Mouse (Mus musculus): ENCODE results near the gene Abcc1. TPM values are rescaled to one million over a fixed set of nuclear protein-coding genes. Genes with fewer than 3 reads are reported as not detected.

Abcc1 gene
- total RNA-seq, 2 experiments from 2014 or later, result 24.4 to 28.4 TPM

DNA sequence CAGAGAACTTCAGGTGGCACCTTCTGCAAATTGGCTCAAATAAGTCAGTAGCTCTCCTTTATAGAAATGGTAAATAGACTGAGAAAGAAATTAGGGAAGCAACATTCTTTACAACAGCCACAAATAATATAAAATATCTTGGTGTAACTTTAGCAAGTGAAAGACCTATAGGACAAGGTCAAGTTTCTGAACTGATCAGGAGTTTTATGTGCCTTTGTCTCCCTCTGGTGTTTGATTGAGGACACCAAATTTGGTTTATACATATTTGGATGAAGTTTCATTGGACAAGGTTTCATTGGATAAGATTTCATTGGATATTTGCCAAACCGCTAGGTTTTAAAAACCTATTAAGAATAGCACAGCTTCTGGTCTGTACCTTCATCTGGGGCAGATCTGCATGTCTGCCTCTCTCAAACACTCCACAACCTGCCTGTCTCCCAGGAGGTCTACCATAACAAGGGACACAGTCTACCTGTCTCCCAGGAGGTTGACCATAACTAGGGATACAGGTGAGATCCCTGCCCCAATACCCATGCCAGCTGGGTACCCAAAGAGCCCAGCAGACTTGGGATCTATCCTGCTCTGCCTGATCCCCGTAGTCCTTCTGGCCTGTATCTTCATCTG is 132.2 kb downstream of the Abcc1 start:
- DNase-seq (ENCODE audit: low spot score in 2 of 2), result no peak

DNA sequence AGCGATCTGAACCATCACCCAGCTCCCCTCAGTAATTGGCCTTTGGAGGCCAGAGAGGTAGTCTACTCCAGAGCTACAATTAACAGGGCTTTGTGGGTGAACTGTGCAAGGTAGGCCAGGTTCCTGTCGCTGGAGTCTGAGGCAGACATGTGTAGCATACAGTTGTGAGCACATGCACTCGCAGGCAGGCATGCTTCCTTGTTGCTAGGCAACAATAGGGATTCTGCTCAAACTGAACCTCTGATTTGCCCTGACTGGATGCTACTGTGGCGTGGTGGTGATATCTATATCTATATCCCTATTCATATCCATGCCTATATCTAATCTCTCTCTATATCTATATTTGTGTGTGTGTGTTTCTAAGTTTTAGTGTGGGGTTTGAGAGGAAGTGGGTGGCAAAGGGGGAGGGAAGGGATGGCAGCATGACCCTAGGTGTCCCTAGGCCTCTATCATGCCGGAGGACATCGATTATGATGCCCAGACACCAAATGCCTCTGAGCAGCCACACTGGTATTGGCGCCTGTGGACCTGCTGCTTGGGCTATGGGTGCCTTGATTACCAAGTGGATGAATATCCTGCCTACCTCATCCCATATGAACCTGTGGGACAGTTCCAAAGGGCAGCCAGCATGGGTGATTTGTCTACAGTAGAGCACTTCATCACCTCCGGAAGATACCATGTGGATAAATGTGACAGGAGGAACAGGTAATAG is 140.4 kb downstream of the Abcc1 start:
- DNase-seq (ENCODE audit: low spot score in 2 of 2), result no peak

DNA sequence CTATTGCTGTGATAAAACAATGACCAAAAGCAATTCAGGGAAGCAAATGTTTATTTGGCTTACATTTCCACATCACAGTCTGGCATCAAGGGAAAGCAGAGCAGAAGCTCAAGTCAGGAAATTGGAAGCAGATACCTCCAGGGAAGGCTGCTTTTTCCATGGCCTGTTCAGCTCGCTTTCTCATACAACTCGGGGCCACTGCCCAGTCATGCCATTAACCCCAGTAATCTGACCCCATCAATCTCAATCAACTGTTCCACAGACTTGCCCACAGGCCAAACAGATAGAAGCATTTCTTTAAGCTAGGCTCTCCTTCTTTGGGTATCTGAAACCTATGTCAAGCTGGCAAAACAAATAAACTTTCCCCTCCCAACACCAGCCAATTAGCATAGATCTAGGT is 145.1 kb downstream of the Abcc1 start:
- no peak for DNase-seq (ENCODE audit: low spot score in 2 of 2)

Other genes with a start within 250 kb of the Abcc1 start
- 10 to 100 TPM; 46.9 to 47.8 TPM for gene Nde1, start 198.3 kb upstream of the Abcc1 start, total RNA-seq (2021)
- 10 to 100 TPM; 87.0 to 90.7 TPM for gene Marf1, start 198.2 kb upstream of the Abcc1 start, total RNA-seq (2021)
- gene Myh11, start 70.2 kb upstream of the Abcc1 start, total RNA-seq (2021), result 1 to 10 TPM; 8.3 TPM
- 10 to 100 TPM; 57.6 to 62.6 TPM for gene Fopnl, start 44.2 kb upstream of the Abcc1 start, total RNA-seq (2021)
- gene A630010A05Rik, start 200.8 kb downstream of the Abcc1 start, total RNA-seq (2021), result not detected

All from adrenal gland, postnatal 4 days (tissue).